Mouse (Mus musculus) CH12.LX (cell line): Measurements from ENCODE around the gene Brsk1. TPM values are rescaled to one million over a fixed set of nuclear protein-coding genes. Genes with fewer than 3 reads are reported as not detected.
A peak's percentile ranks its signal among the peaks of the same experiment; 100 is the strongest.

Source experiments
- DNase-seq: peaks from one replicate; pipeline ENCODE4 v3.0.0-alpha.2; 2013; ENCODE audit errors: extremely low read depth
- H3K27ac ChIP-seq: 2 replicates; pipeline ENCODE4 v1.5.1; 2012; ENCODE audit warnings: low read depth, mild to moderate bottlenecking, control low read depth, moderate library complexity; ENCODE audit not compliant: insufficient read depth
- H3K27me3 ChIP-seq: replicated peaks from 2 replicates; pipeline ENCODE3; 2012; ENCODE audit warnings: inconsistent platforms
- H3K36me3 ChIP-seq, 2 experiments: replicated peaks in 1 of 2; 2 replicates each; pipeline versions ENCODE3 to v1.6.1; 2012; ENCODE audit warnings: inconsistent platforms in 1 of 2, low read length in 1 of 2, mild to moderate bottlenecking in 1 of 2, mixed read lengths in 1 of 2, moderate library complexity in 1 of 2; ENCODE audit not compliant: control insufficient read depth in 1 of 2, insufficient read depth in 1 of 2
- H3K4me1 ChIP-seq, 2 experiments: 2 replicates each; pipeline ENCODE4 v1.6.1; 2012; ENCODE audit warnings: inconsistent platforms in 1 of 2, moderate library complexity in 1 of 2; ENCODE audit not compliant: insufficient read depth in 2 of 2, control insufficient read depth in 1 of 2
- H3K4me2 ChIP-seq: 2 replicates; pipeline ENCODE4 v1.6.1; 2012; ENCODE audit warnings: low read depth, mild to moderate bottlenecking, control low read depth; ENCODE audit not compliant: poor library complexity, insufficient read depth, severe bottlenecking
- H3K4me3 ChIP-seq, 3 experiments: fragments of 150-350 bp in 1 of 3; sonication (generic) in 1 of 3; replicated peaks in 1 of 3; 2 replicates each; pipeline versions ENCODE3 to v1.5.1; 2011 to 2012; ENCODE audit warnings: low read depth in 2 of 3, low read length in 2 of 3, mild to moderate bottlenecking in 2 of 3, moderate library complexity in 2 of 3, control low read depth in 1 of 3, improper control_type of control experiment in 1 of 3, inconsistent platforms in 1 of 3, mixed read lengths in 1 of 3; ENCODE audit not compliant: poor library complexity in 1 of 3
- H3K79me2 ChIP-seq: replicated peaks from 2 replicates; pipeline ENCODE4 v1.6.1; 2012; ENCODE audit warnings: mild to moderate bottlenecking, moderate library complexity; ENCODE audit not compliant: control insufficient read depth, poor library complexity, insufficient read depth, severe bottlenecking; ENCODE audit errors: extremely low read depth
- H3K9ac ChIP-seq: 2 replicates; pipeline ENCODE4 v1.6.1; 2012; ENCODE audit warnings: low read depth, mild to moderate bottlenecking, control low read depth, moderate library complexity; ENCODE audit not compliant: insufficient read depth
- H3K9me3 ChIP-seq: replicated peaks from 2 replicates; pipeline ENCODE3; 2012; ENCODE audit warnings: low read length, inconsistent platforms, mixed read lengths
- BHLHE40 ChIP-seq: IDR thresholded peaks from 2 replicates; pipeline ENCODE4 v1.6.1; 2011; ENCODE audit warnings: mild to moderate bottlenecking, low read depth, low read length, improper control_type of control experiment
- CHD1 ChIP-seq: IDR thresholded peaks from 2 replicates; pipeline ENCODE4 v1.6.1; 2012; ENCODE audit warnings: low read depth, low read length, improper control_type of control experiment, inconsistent platforms
- CTCF ChIP-seq, 2 experiments: IDR thresholded peaks in 1 of 2; conservative IDR thresholded peaks in 1 of 2; 2 replicates each; pipeline ENCODE4 v1.5.1; 2011 to 2012; ENCODE audit warnings: low read depth in 2 of 2, low read length in 2 of 2, improper control_type of control experiment in 1 of 2, inconsistent platforms in 1 of 2, mild to moderate bottlenecking in 1 of 2, moderate library complexity in 1 of 2
- E2F4 ChIP-seq: IDR thresholded peaks from 2 replicates; pipeline ENCODE4 v1.6.1; 2011; ENCODE audit warnings: low read depth, low read length, improper control_type of control experiment; ENCODE audit not compliant: insufficient replicate concordance
- ELF1 ChIP-seq: IDR thresholded peaks from 2 replicates; pipeline ENCODE4 v1.6.1; 2014; ENCODE audit warnings: low read depth, mild to moderate bottlenecking, inconsistent platforms, low read length, improper control_type of control experiment
- EP300 ChIP-seq: IDR thresholded peaks from 2 replicates; pipeline ENCODE4 v1.6.1; 2011; ENCODE audit warnings: low read length, improper control_type of control experiment
- ETS1 ChIP-seq: conservative IDR thresholded peaks from 2 replicates; pipeline ENCODE4 v1.6.1; 2012; ENCODE audit warnings: low read depth, mild to moderate bottlenecking, inconsistent platforms, low read length, improper control_type of control experiment, moderate library complexity
- HCFC1 ChIP-seq: IDR thresholded peaks from 2 replicates; pipeline ENCODE4 v1.6.1; 2012; ENCODE audit warnings: low read depth, mild to moderate bottlenecking, inconsistent platforms, low read length, improper control_type of control experiment
- JUN ChIP-seq: IDR thresholded peaks from 2 replicates; pipeline ENCODE4 v1.6.1; 2011; ENCODE audit warnings: low read depth, mild to moderate bottlenecking, low read length, improper control_type of control experiment, moderate library complexity; ENCODE audit not compliant: insufficient read depth
- MAX ChIP-seq: IDR thresholded peaks from 2 replicates; pipeline ENCODE4 v1.6.1; 2011; ENCODE audit warnings: low read length, improper control_type of control experiment
- MAZ ChIP-seq: IDR thresholded peaks from 2 replicates; pipeline ENCODE4 v1.6.1; 2012; ENCODE audit warnings: low read depth, mild to moderate bottlenecking, inconsistent platforms, low read length, improper control_type of control experiment, moderate library complexity
- MEF2A ChIP-seq: IDR thresholded peaks from 2 replicates; pipeline ENCODE4 v1.6.1; 2014; ENCODE audit warnings: low read depth, mild to moderate bottlenecking, inconsistent platforms, low read length, improper control_type of control experiment, borderline replicate concordance
- MXI1 ChIP-seq: IDR thresholded peaks from 2 replicates; pipeline ENCODE4 v1.6.1; 2011; ENCODE audit warnings: mild to moderate bottlenecking, low read depth, low read length, improper control_type of control experiment
- MYC ChIP-seq: IDR thresholded peaks from 2 replicates; pipeline ENCODE4 v1.6.1; 2011; ENCODE audit warnings: low read depth, mild to moderate bottlenecking, improper control_type of control experiment, low read length
- NELFE ChIP-seq: IDR thresholded peaks from 2 replicates; pipeline ENCODE4 v1.6.1; 2011; ENCODE audit warnings: low read depth, low read length, improper control_type of control experiment
- NRF1 ChIP-seq: IDR thresholded peaks from 2 replicates; pipeline ENCODE4 v1.6.1; 2014; ENCODE audit warnings: low read depth, mild to moderate bottlenecking, inconsistent platforms, low read length, improper control_type of control experiment, moderate library complexity
- POLR2A ChIP-seq: IDR thresholded peaks from 2 replicates; pipeline ENCODE4 v1.6.1; 2011; ENCODE audit warnings: low read depth, mild to moderate bottlenecking, improper control_type of control experiment, low read length
- SIN3A ChIP-seq: IDR thresholded peaks from 2 replicates; pipeline ENCODE4 v1.6.1; 2012; ENCODE audit warnings: low read length, improper control_type of control experiment, inconsistent platforms
- SMC3 ChIP-seq: IDR thresholded peaks from 2 replicates; pipeline ENCODE4 v1.6.1; 2011; ENCODE audit warnings: low read depth, low read length, improper control_type of control experiment
- TBP ChIP-seq: conservative IDR thresholded peaks from 2 replicates; pipeline ENCODE4 v1.6.1; 2011; ENCODE audit warnings: low read depth, low read length, improper control_type of control experiment
- TCF12 ChIP-seq: IDR thresholded peaks from 2 replicates; pipeline ENCODE4 v1.6.1; 2014; ENCODE audit warnings: low read depth, mild to moderate bottlenecking, inconsistent platforms, low read length, improper control_type of control experiment
- dilution Hi-C: fragments of 300-500 bp; cut with MboI; formaldehyde crosslinking; loops from 2 replicates; pipeline ENCODE4 v1.14.3; 2020; ENCODE audit warnings: low sequenced_read_pairs; ENCODE audit not compliant: extremely low pct_unique_long_range_greater_than_20kb, extremely low pct_ligation_motif_present
- in situ Hi-C: fragments of 300-500 bp; cut with MboI; formaldehyde crosslinking; loops from 3 replicates; pipeline ENCODE4 v1.14.3; 2019; ENCODE audit warnings: low sequenced_read_pairs, low pct_ligation_motif_present, low pct_unique_long_range_greater_than_20kb, mixed read lengths
- polyA plus RNA-seq: library from polyadenylated mRNA; unstranded; fragments of >175 nt; gene quantifications from 2 replicates; pipeline ENCODE4 v1.2.1, GENCODE M21; 2012; ENCODE audit warnings: low read depth; ENCODE audit not compliant: insufficient read length
- total RNA-seq, 2 experiments: library from RNA; depleted of rRNA; stranded (reverse); fragments of 300-350 nt in 1 of 2; fragments of >200 nt in 1 of 2; gene quantifications; 2 replicates each; pipeline ENCODE4 v1.2.3; 2012 to 2014

Gene Brsk1
- total and polyA plus RNA-seq, 3 experiments: 0.25 TPM; not detected in 2

DNA sequence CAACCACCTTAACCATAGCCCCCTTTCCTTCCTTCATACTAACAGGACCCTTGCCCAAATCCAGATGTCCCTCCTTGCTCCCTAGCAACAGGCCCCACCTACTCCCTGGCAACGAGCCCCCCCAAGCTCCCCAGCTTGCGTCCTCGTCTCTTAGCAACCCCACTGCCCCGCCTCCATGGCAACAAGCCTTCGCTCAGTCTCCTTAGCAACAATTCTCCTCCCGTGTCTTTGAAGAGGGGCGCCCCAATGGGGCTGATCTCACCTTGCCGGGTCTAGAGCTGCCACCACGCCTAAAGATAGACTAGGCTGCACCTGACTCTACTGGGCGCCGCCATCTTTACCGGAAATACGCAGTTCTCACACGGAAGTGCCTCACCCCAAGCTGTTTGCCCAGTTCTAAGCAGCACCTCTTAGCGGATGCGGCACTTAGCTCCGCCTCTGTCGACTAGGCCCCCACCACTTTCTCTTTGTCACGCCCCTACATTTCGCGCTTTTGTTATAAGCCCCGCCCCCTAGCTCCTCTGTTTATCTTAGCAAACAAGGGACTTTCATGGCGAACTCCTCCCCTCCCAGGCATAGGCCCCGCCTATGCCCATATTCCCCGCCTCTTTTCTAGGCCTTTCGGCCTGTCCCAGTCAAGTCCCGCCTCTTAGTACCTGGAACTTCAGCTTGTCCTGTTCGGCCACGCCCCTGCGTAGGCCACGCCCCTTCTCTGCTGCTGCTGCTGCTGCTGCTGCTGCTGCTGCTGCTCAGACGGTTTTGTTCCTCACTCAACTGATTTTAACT, 5.6 kb upstream of the Brsk1 start, which contains the start of gene Hspbp1:
Hspbp1 (minus strand) TSS at position 437 of the 786 bp plus-strand sequence.
- H3K36me3 ChIP-seq: peaks cover 22 to 25% of the 10 kb centered on the region in 2 experiments
- no peaks in the 10 kb centered on the region for H3K27me3 ChIP-seq
- TF ChIP-seq CTCF (conservative IDR thresholded peaks at IDR 0.05 in 1 of 2, IDR thresholded peaks at IDR 0.05 in 1 of 2; ENCODE audit: low read depth in 2 of 2, low read length in 2 of 2) (no peak), JUN (no peak), SIN3A (peak; percentile 93), BHLHE40 (peak; percentile 35), CHD1 (no peak), MEF2A (no peak), MYC (peak; percentile 88; the same call in 1 of the 2 replicates), TCF12 (peak; percentile 59), E2F4 (peak; percentile 54; the same call in 1 of the 2 replicates), ELF1 (peak; percentile 90), NELFE (peak; percentile 71), MAZ (peak; percentile 87; the same call in 1 of the 2 replicates), ETS1 (no peak), TBP (0 out of 2 replicates have a peak, but pooled peaks have one; percentile 39), POLR2A (peak; percentile 65), EP300 (no peak), SMC3 (no peak; the same call in 1 of the 2 replicates), HCFC1 (peak; percentile 87), NRF1 (peak; percentile 46), MAX (peak; percentile 55; the same call in 1 of the 2 replicates), MXI1 (peak; percentile 92)
- H3K9ac ChIP-seq: peak within 1 kb of the TSS; percentile 44
- in situ Hi-C loops (no loop called here), dilution Hi-C loops (no loop called here)
- H3K79me2 ChIP-seq: peaks cover 3% of the 10 kb centered on the region; the same call in 1 of the 2 replicates
- H3K9me3 ChIP-seq: no peaks in the 10 kb centered on the region
- H3K4me1 ChIP-seq: peaks cover 0 to 18% of the 10 kb centered on the region in 2 experiments; a peak in 2 of 4 replicates
- peak; percentile 99 for DNase-seq
- peak within 1 kb of the TSS; percentile 80 to 97 (median 91) for H3K4me3 ChIP-seq
- peak within 1 kb of the TSS; percentile 78 for H3K4me2 ChIP-seq
- H3K27ac ChIP-seq: peak within 1 kb of the TSS; percentile 13
